Mouse (Mus musculus) bone marrow, adult 2 months (tissue): ENCODE measurements around the gene Fam71a. TPM values are rescaled to one million over a fixed set of nuclear protein-coding genes. Genes with fewer than 3 reads are reported as not detected.
"Not testable (repeated sequence)": the region's sequence is repeated elsewhere in the genome, so short reads cannot be mapped to it uniquely, and the experiment has no call there.

ENCODE experiments used
- H3K27ac ChIP-seq: fragments of 200-500 bp; 2 replicates; pipeline ENCODE4 v1.5.1; 2012; ENCODE audit warnings: low read depth, mild to moderate bottlenecking, control low read depth, inconsistent platforms, low read length; ENCODE audit not compliant: control insufficient read depth, poor library complexity, insufficient read depth
- H3K4me1 ChIP-seq: fragments of 200-500 bp; 2 replicates; pipeline ENCODE4 v1.6.1; 2011; ENCODE audit warnings: low read length; ENCODE audit not compliant: control insufficient read depth, insufficient read depth
- H3K4me3 ChIP-seq: fragments of 200-500 bp; replicated peaks from 2 replicates; pipeline ENCODE3; 2011; ENCODE audit warnings: mild to moderate bottlenecking, low read depth, low read length, control low read depth; ENCODE audit not compliant: control insufficient read depth
- CTCF ChIP-seq: fragments of 200-500 bp; IDR thresholded peaks from 2 replicates; pipeline ENCODE4 v1.5.1; 2011; ENCODE audit warnings: low read length, control low read depth; ENCODE audit not compliant: control insufficient read depth, insufficient read depth
- POLR2A ChIP-seq: fragments of 200-500 bp; IDR thresholded peaks from 2 replicates; pipeline ENCODE4 v1.6.1; 2011; ENCODE audit warnings: low read depth, mild to moderate bottlenecking, control low read depth, low read length, borderline replicate concordance; ENCODE audit not compliant: control insufficient read depth
- WGBS: fragments of 180-500 bp; shearing (Covaris S2); methylation state at CpG from one replicate; pipeline ENCODE4 v1.1.7; 2018; 5-methylcytosine and 5-hydroxymethylcytosine counted together
- polyA plus RNA-seq: library from polyadenylated mRNA; stranded (reverse); fragments of >200 nt; gene quantifications from 2 replicates; pipeline ENCODE4 v1.2.4, GENCODE M21; 2011; ENCODE audit warnings: low replicate concordance; ENCODE audit not compliant: missing spikeins, insufficient read depth, insufficient read length

Gene Fam71a
- polyA plus RNA-seq, 1 experiment: not detected

GRCm38 (mm10) chr1:191176887-191177286 is 12.3 kb upstream of the Fam71a start:
- Histone ChIP-seq H3K4me3 (no peak overlapping the region), H3K27ac (no peak overlapping the region), H3K4me1 (no peaks in the 10 kb centered on the region)
- TF ChIP-seq CTCF (no peak), POLR2A (no peak)
- 85% methylated on average over 7 of the region's 7 CpGs for WGBS

- TF ChIP-seq POLR2A (no peak), CTCF (peak; percentile 46)
- H3K27ac ChIP-seq: no peak overlapping the region
- no peaks in the 10 kb centered on the region for H3K4me1 ChIP-seq
- 10% methylated on average over 6 of the region's 6 CpGs for WGBS
- no peak overlapping the region for H3K4me3 ChIP-seq
Observed at GRCm38 (mm10) chr1:191172487-191172886, 7.9 kb upstream of the Fam71a start.

DNA sequence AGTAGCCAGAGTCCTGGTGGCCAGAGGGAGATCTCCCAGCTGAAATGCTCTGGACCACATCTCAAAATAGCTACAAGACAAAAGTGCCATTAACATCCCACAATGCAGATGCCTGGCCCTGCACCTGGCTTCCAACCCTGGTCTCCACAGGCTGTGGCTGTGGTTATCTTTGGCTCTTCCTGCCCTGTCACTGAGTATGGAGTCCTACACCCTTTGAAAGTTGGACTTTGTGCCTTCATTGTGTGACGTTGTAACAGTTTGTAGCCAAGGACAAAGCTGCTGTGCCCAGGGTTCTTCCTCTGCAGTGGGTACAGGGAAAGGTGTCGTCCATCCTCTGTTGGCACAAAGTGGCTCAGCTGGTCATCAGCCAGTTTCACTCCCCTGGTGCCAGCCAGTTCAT is 5.8 kb upstream of the Fam71a start:
- no peak overlapping the region for H3K4me3 ChIP-seq
- 71% methylated on average over 2 of the region's 2 CpGs for WGBS
- no peak for TF ChIP-seq CTCF
- TF ChIP-seq POLR2A: no peak

DNA sequence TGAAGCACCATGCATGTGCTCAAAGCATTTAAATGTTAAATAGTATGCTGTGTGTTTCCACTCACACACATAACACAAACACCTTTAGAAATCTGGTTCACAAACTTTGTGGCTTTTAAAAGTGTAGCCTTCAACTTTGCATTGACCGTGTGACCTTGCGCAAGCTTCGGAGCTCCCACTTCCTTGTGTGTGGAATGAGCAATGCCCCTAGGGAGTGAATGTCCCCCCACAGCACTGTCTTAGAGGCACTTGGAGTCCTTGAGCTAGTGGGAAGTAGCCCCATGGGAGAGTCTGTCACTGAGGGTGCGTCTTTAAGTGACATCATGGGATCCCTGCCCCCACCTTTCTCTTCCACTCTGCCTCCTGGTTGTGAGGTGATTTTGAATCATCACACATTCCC is 1.6 kb upstream of the Fam71a start:
- no peaks in the 10 kb centered on the region; the same call in 1 of the 2 replicates for H3K4me1 ChIP-seq
- no peak for TF ChIP-seq POLR2A
- no peak for TF ChIP-seq CTCF

More for the DNA sequence above, 5.8 kb upstream of the Fam71a start:
- no peak overlapping the region for H3K27ac ChIP-seq
- H3K4me1 ChIP-seq: no peaks in the 10 kb centered on the region

DNA sequence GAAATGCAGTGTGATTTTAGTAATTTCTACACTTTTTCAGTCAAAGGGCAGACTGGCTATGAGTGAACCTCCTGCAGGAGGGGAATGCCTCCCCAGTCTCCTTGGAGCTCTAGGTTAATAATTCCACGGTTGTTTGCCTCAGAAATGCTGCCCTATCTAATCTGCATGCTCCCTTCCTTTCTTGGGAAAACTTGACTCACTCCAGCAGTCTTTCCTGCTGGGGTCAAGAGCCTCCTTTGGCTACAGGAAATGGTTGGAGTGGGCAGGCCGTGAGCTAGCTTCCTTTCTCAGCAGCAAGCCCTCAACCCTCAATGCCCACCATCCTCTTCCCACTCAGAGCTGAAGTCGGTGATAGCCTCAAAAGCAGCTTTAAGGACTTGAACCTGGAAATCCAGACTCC is 10.3 kb downstream of the Fam71a start:
- peaks cover 4% of the 10 kb centered on the region; the same call in 1 of the 2 replicates for H3K4me1 ChIP-seq
- 43% methylated on average over 3 of the region's 3 CpGs for WGBS
- no peak overlapping the region for H3K4me3 ChIP-seq
- no peak for TF ChIP-seq CTCF
- TF ChIP-seq POLR2A: no peak
- H3K27ac ChIP-seq: no peak overlapping the region

More for the DNA sequence above, 1.6 kb upstream of the Fam71a start:
- 56% methylated on average over 4 of the region's 4 CpGs for WGBS
- H3K4me3 ChIP-seq: no peak overlapping the region
- H3K27ac ChIP-seq: no peak overlapping the region

DNA sequence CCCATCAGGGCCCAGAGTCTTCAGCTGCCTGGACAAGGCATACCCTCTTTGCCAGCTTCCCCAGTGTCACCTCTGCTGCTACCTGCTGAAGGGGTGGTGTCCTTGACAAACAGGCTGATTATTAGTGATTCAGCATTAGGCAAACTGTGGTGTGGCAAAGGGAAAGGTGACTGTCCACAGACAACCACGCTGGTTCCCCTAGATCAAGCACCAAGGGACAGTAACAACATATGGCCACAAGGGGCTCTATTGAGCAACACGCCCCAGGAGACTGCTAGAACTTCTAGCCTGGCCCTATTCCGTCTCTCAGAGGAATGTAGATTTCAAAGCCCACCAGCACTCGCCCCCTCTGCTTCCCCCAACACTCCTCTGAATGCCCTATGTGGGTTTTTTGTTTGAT is 11.6 kb downstream of the Fam71a start:
- 12% methylated on average over 4 of the region's 4 CpGs for WGBS
- H3K27ac ChIP-seq: no peak overlapping the region
- H3K4me1 ChIP-seq: peaks cover 4% of the 10 kb centered on the region; the same call in 1 of the 2 replicates
- TF ChIP-seq CTCF (peak; percentile 71), POLR2A (no peak)
- H3K4me3 ChIP-seq: no peak overlapping the region

GRCm38 (mm10) chr1:191150924-191151605 is 13.6 kb downstream of the Fam71a start:
- TF ChIP-seq CTCF (no peak), POLR2A (no peak)

DNA sequence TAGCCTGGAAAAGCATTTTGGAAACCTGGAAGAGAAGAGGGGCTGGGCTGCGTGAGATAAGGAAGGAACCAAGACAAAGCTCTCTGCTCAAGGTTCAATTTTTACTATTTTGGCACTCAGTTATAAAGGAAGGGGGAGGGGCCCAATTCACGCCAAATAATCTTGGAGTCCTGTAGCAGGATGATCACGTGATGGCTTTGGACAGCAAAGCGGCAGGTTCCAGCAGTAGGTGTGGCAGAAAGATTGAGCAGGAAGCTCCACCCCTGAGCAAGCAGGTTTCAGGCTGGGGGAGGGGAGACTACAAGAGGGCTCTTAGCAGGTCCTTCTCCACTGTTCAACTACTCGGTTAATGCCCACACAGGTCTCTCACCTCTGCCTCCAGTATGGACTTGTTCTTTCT is 15.1 kb downstream of the Fam71a start:
- not testable (repeated sequence) for H3K4me3 ChIP-seq, H3K4me1 ChIP-seq, H3K27ac ChIP-seq
- WGBS: 86% methylated on average over 5 of the region's 5 CpGs

More at GRCm38 (mm10) chr1:191150924-191151605, 13.6 kb downstream of the Fam71a start:
- Histone ChIP-seq H3K4me1 (peaks cover 4% of the 10 kb centered on the region; the same call in 1 of the 2 replicates), H3K27ac (no peak overlapping the region), H3K4me3 (no peak overlapping the region)
- WGBS: 26% methylated on average over 8 of the region's 8 CpGs

GRCm38 (mm10) chr1:191140983-191141382 is 23.6 kb downstream of the Fam71a start:
- H3K4me3 ChIP-seq: no peak overlapping the region
- 47% methylated on average over 8 of the region's 8 CpGs for WGBS
- no peak overlapping the region for H3K27ac ChIP-seq
- H3K4me1 ChIP-seq: no peaks in the 10 kb centered on the region
- TF ChIP-seq CTCF (no peak), POLR2A (no peak)
